Mouse (Mus musculus): Measurements from ENCODE around the gene Exosc8.
"Not testable (repeated sequence)": the region's sequence is repeated elsewhere in the genome, so short reads cannot be mapped to it uniquely, and the experiment has no call there.

Gene Exosc8

DNA sequence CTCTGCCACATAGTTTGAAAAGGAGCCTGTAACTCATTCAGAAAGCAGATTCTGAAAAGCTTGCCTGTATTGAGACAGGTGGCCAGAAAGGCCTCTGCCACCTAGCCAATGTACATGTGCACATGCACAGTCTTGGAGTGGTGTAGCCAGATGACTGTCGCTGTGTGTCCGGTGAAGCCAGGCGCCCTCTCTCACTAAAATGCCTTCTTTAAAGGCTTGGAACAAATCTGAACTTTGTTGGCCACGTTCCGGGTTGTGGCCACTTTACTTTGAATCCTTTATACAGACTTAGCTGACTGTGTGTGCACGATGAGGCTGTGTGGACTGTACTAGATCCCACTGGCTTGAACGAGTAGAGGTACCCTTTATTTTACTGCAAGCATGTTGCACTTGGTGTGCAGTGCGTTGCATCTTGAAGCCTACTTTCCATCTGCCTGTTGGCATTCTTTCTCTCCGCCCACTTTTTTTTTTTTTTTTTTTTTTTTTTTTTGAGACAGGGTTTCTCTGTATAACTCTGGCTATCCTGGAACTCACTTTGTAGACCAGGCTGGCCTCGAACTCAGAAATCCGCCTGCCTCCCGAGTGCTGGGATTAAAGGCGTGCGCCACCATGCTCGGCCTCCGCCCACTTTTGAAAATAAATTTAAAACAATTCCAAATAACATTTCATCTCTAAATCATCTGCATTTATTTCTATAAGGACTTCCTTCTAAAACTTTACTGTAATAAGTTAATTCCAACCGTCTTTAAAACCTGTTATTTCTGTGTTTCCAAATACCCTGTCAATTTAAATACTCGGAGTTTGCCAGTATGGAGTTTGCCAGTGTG, 1.1 kb upstream of the Exosc8 start:
- DNase-seq (ENCODE audit: low spot score in 2 of 2) = no peak

DNA sequence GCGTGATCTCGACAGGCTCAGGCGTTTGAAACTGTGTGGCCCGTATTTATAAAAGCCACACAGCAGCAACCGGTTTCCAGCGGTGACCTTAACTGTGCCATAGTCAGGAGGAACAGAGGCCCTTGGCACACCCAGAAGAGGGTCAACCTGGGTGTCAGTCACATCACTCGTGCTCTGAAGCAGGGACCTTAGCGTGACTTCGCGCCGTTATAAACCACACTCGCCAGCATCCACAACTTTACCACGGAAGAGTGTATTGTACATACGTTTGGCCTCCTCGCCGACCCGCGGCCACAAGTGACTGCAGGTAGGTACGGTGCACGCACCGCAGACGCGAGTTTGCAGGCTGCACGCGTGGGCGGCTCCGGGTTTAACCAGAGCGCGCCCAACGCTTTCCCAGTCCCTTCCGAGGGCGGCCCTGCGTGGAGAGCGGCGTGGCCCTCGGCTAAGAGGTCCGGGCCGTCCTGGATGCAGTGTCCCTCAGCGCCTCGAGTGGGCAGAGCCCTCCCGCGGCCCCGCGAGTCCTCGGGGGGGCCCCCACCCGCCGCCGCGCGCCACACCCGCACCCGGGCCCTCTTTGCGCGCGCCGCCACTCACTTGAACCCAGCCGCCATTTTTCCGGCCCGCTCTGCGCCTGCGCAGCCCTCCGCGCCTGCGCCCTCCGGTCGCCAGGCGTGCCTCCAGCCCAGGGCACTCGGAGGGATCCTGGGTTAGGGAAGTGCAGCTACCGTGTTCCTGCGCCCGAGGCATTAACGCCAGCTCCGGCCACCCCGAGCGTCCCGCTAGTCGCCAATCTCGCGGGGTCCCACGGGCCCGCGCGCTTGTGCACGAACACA, 564 bp downstream of the Exosc8 start:
- peak; percentile 79 to 82 for DNase-seq (ENCODE audit: low spot score in 2 of 2)

DNA sequence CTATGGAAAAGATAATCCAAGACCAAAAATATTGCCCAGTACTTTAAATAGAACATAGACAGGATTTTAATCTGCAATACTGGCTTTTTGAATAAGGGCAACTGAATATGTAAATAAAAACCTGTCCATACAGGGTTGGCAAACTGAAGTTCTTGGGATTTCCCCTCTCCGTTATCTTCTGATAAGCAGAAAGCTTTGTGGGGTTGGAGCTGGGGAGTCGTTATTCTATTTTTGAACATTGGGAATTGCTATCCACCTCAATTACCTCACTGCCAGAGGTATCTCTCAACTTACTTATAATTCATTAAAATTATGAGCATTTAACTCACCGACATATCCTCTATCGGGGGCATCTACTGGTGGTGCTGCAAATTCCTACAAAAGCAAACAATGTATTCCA, 2.8 kb downstream of the Exosc8 start:
- DNase-seq (ENCODE audit: low spot score in 2 of 2) = no peak

DNA sequence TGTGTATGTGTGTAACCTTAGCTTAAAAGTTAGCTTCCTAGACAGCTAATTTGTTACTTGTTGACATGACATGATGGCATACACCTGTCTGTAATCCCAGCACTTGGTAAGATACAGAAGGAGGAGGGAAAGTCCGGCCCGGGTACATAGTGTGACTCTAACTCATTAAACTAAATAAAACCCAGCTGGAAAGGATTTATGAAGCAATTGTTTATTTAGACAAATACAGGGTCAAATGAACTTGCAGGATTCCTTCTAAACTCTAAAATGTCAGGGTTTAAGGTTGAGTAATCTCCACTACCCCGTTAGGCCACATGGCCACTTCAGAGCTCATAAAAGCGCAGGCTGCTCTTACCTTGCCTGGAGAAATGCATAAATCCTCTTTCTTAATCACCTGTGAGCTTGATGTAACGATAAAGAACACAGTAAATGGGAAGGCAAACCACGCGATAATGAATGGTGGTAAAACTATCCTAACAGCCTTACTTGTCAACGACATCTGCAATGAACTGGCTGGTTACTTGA, 3.5 kb downstream of the Exosc8 start:
- DNase-seq (ENCODE audit: low spot score in 2 of 2) = no peak

DNA sequence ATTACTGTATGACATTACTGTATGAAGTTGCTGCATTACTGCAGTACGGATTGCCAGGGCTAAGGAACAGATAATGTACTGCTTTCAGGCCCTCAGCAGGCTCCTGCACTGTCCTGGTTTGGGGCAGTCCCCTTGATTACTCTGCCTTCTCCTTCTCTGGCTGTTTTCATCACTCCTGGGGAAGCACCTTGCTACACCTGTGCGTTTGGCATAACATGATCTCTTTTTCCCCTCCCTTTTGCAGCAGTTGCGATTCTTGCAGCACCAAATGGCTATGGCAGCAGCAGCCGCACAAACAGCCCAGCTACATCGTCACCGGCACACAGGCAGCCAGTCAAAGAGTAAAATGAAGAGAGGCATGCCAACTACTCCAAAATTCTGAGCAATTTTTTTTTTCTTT, 7.1 kb downstream of the Exosc8 start:
- no peak for DNase-seq (ENCODE audit: low spot score in 2 of 2)

DNA sequence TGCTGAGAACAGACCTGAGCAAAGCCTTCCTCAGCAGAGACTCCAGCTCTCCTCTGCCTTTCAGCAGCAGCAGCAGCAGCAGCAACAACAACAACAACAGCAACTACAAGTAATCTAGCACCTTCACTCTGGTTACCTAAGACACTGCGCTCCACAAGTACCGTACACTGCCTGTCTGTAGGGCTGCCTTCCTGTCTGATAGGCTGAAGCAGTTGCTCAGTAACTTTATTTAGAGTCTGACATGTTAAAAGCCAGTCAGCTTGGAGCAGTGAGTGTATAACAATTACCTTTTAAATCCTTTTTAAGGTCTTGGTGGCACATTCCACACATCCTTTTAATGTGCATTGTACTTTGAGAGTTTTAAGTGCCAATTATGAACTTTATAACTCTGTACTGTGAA, 7.6 kb downstream of the Exosc8 start:
- DNase-seq (ENCODE audit: low spot score in 2 of 2) = no peak

DNA sequence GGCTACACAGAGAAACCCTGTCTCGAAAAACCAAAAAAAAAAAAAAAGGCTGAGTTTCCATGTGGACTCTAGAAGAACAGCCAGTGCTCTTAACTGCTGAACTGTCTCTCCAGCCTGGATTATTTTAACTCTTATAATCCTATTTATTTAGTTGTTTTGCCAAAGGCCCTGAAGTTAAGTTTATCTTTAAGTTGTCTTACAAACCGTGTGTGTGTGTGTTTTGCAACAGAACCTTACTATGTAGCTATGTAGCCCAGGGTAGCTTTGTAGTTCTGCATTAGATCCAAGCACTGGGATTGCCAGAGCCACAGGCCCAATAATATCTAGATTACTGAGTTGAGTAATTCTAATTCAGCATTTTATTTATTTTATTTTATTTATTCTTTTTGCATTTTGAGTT, 9.8 kb downstream of the Exosc8 start:
- DNase-seq (ENCODE audit: low spot score in 2 of 2) = no peak

DNA sequence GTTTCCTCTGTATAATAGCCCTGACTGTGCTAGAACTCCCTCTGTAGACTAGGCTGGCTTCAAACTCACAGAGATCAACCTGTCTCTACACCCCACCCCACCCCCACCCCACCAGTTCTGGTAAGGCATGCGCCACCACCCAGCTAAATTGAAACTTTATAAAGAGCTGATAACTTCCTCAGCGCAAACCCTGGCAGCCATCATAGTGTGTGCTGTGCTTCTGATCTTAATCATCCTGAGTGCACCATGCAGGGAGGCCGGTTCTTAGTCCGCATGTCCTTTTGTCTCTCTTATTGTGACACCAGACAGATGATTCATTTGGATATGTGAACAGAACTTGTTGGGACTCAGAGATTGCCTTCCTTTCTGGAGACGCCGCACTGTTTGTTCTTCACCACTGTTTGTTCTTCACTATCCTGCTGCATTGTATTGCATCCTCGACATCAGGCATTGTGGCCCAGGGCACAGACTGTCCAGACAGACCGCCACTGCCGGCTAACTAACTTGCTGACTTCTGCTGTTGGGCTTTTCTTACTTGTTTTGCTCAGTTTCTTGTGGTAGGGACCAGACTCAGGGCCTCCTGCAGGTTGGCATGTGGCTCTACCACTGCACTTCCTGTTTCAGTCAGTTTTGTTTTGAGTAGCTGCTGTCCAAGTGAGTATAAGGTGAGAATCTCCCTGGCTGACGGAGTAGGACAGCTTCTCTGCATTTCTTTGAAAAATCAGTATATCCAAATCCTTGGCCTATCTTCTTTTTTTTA, 11.3 kb downstream of the Exosc8 start:
- DNase-seq (ENCODE audit: low spot score in 2 of 2) = no peak

DNA sequence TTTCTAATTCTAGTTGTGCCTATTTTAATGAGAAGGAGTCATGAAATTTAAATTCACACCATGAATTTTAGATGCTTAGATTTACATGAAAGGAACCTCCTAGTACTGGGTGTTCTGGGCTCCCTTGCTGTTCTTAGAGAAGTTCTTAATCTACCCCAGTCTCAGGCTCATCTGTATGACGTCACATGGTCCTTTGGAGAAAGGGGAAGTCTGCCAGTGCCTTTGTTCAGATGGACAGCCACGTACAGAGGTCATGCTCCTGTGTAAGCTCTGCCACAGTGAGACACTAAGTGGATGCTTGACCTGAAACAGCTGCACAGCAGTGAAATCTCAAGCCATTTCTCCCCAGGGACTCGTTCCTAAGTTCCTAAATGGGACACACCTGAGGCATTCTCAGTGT, 16.2 kb downstream of the Exosc8 start:
- no peak for DNase-seq (ENCODE audit: low spot score in 2 of 2)

DNA sequence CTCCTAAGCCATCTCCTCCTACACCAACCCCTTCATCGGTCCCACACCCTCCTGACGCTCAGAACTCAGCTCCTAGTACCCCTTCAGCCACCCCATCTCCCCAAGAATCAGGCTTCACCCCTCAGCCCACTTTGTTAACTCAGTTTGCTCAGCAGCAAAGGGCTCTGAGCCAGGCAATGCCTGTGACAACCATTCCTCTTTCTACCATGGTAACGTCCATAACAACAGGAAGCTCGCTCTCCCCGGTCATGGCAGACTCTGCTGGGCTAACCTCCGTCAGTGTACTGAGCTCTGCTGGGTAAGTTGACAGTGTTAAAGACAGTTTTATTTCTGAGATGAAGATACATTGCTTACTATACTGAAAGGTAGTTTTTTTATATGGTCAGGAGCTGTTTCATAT, 17.8 kb downstream of the Exosc8 start:
- no peak for DNase-seq (ENCODE audit: low spot score in 2 of 2)

DNA sequence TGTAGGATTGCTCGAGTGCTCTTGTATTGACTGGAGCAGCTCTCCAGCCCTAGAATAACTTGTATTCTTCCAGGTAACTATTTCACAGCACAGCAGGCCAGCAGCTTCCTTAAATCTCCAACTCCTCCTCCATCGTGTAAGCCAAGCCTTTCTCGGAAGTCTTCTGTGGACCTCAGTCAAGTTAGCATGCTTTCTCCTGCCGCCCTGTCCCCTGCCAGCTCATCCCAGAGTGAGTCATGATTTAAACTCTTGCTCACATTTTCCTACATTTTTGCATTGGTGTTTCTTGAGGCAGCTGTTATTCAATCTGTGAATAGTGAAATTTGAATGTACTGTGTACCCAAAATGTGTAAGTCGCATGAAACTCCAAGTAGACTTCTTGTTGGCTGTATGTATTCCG, 19.7 kb downstream of the Exosc8 start:
- peak; percentile 39 to 55 for DNase-seq (ENCODE audit: low spot score in 2 of 2)

DNA sequence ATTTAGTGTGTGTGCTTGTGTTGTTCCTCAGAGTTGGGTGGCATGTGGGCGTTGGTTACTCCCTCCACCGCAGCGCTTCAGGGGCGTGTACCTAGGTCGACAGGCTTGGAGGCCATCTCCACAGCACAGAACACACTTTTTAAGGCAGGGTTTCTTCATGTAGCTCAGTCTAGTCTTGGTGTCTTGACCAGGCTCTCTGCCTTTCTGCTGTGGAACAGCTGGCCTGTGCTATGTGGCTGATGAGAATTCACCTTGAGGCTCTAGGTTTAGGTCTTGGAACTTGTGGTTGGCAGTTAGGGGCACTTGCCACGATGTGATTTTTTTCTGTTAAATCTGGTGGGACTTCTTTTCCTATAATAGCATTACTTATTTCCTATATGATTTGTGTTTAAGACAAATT, 20.9 kb downstream of the Exosc8 start, which contains the start of gene Gm21958:
TSS of gene Gm21958 (minus strand) at position 101 of the 400 bp plus-strand sequence.
- no peak for DNase-seq (ENCODE audit: low spot score in 2 of 2)

DNA sequence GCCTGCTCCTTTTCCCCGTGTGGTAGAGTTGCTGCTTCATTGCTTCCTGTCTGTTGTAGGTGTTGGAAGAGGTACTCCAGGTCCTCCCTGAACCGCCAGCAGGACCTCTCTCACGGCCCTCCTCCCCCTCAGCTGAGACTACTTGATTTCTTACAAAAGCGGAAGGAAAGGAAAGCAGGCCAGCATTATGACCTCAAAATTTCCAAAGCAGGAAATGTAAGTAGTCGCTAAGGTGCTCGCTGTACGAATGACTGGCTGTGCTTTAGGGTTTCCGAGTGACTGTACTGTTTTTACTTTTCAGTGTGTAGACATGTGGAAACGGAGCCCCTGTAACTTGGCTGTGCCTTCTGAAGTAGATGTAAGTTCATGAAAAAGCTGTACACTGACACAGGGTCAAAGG, 26.2 kb downstream of the Exosc8 start:
- DNase-seq (ENCODE audit: low spot score in 2 of 2) = no peak

DNA sequence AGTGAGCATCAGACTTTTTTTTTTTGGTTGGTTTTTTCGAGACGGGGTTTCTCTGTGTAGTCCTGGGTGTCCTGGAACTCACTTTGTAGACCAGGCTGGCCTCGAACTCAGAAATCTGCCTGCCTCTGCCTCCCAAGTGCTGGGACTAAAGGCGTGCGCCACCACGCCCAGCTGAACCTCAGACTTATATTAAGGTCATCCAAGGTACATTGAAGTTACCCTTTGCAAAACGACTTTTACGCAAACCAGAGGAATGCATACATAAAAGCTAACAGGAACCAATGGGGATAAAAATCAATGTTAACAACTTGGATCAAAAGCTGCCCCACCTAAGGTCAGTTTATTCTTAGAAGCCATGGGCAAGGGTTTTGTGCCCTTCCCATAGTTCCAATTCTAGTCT, 31.1 kb downstream of the Exosc8 start:
- DNase-seq (ENCODE audit: low spot score in 2 of 2) = not testable (repeated sequence)

DNA sequence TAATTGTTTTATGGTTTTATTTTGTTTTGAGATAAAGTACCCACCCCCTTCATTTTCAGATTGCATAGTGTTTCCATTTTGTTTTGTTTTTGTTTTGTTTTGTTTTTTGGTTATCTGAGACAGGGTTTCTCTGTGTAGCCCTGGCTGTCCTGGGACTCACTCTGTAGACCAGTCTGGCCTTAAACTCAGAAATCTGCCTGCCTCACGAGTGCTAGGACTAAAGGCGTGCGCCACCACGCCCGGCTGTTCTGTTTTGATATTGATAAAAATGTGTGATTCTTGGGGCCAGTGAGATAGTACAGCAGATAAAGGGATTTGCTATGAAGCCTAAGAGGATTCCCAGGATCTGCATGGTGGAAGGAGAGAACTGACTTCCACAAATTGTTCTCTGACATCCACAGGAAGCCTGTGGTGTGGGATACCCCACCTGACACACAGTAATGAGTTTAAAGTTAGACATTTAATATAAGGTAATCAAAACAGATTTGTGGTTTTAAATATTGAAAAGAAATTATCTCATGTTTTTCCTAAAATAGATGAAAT, 35.4 kb downstream of the Exosc8 start:
- no peak for DNase-seq (ENCODE audit: low spot score in 2 of 2)

DNA sequence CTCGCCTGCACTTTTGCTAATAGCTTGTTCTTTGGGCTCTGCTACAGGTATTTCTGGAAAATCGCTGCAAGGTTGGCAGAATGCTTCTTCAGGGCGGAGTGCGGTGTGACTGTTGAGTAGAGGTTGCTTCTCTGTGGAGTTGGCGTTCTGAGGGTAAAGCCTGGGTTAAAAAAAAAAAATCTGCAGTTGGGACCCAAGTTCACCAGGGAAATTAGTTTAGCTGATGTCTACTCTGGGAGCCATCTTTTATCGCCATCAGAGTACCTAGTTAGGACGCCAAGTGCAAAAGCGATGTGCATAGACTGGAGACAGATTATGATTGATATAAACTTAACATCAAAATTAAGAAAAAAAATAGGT, 42.2 kb downstream of the Exosc8 start:
- DNase-seq (ENCODE audit: low spot score in 2 of 2) = no peak

DNA sequence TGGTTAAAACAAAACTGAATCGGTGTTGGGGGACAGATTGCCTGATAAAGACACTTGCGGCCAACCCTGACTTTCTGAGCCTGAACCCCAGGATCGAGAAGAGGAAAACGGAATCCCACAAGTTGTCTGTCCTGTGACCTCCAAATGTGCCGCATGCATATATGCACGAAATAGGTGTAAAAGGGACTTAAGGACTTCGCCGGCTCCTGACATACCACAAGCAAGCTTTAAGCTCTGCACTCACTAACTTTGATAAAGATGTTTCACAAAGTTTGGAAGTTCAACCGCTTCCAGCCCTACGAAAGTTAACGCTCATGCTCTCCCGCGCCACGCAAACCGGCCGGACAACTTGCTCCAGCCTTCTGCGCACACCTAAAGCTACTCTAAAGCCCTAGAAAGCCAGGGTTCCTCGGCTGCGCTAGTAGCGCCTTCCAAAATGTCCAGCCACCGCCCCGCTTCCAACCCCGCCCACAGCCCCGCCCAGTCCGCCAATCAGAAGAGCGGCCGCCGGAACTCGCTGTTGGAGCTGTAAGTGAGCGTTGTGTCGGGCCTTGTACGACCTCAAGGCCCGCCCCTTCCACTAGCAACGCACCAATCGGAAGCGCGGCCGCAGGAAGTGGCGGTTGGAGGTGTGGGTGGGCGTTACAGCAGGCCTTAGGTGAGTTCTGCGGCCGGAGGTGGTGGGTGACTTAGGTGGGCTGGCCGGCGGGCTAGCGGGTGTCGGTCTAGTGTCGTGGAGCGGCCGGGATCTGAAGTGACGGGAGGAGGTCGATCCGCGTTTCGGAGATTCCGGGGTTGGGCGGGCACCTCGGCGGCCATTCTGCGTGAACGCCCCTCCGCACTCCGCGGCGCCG, 42.8 kb downstream of the Exosc8 start, which contains the start of gene Supt20:
TSS of gene Supt20 (plus strand) at position 606 of the 854 bp plus-strand sequence.
- peak; percentile 90 to 93 for DNase-seq (ENCODE audit: low spot score in 2 of 2)

DNA sequence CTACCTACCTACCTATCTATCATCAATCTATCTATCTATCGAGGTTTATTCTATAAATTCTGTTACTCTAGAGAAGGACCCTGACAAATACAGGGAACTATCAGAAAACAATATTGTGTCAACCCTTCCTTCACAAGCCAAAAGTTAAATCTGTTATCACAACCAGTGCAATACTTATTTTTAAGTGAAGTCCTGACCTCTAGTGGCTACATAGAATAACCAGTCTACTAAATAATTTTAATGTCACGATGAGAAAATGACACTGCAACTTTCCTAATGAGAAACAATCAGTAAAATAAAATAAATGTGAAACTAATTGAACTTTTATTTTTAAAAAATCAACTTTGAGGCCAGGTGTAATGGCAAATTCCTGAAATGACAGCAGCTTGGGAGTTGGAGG, 46.1 kb downstream of the Exosc8 start:
- DNase-seq (ENCODE audit: low spot score in 2 of 2) = no peak

DNA sequence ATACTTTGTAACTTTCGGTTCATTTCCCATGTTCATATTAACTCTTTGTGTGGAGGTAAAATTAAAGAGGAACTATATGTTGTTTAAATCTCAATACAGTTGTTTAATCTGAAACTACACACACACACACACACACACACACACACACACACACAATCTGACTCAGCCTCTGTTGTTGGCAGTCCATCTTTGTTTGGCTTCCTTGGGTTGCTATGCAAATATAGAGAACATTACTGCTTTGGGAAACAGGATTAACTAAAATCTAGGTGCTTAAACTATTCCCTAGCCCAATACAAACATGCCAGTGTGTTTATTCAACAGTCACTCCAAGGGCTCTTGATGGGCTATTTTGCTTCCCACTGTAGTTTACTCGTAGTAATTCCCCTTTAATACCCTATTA, 47.9 kb downstream of the Exosc8 start:
- DNase-seq (ENCODE audit: low spot score in 2 of 2) = no peak

DNA sequence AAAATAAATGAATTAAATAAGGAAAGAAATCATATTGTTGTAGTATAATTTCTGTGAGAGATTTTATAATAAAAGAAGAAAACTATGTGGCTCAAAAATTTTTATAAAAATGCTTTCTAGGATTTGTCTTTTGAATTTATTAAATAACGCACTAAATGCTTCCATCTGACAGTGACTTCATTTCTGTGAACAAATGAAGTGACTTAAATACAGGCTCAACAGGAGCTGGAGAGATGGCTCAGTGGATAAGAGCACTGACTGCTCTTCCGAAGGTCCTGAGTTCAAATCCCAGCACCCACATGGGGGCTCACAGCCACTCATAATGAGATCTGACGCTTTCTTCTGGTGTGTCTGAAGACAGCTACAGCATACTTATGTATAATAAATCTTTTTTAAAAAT, 50.0 kb downstream of the Exosc8 start:
- DNase-seq (ENCODE audit: low spot score in 2 of 2) = no peak

Data from right cerebral cortex, postnatal 36 days (tissue).